Mouse (Mus musculus): ENCODE results near the gene Zfp316. TPM values are rescaled to one million over a fixed set of nuclear protein-coding genes. Genes with fewer than 3 reads are reported as not detected.

Zfp316 gene
- 0.11 TPM for polyA plus RNA-seq (2017; shearing (Covaris generic))

DNA sequence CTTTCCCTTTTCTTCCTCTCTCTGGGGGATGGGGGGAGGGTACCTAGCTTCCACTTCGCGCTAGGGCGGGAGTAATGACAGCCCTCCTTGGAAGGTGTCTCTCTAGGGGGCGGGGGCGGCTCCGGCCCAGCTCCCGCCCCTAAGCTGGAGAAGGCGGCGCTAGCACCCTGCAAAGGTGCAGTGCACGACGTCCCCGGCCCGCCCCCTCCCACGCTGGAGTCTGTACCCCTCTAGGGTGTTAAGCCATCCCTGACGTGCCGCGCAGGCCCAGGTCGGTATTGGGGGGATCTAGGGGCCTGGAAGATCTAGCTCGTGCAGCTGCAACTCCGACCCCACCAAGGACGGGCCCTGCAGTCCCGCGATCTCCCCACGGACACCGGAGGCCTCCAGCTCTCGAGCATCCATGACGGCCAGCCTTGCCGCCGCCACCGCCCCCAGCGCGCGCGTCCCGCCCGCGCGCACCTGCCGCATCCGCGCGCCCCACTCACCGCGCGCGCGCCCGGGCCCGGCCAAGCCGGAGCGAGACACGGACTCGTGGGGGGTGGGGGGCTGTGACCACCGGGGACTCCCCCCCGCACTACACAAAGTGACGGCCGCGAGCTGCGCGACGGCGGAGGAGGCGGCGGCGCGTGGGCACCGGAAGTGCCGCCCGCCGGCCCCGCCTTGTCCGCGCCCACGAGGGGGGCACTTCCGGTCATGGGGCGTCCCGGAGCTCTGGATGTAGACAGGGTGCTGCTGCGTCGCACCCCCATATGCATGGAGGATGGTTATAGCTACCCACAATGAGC is at the start of gene Zfp316:
Zfp316 (minus strand) TSS at position 660 of the 788 bp plus-strand sequence.

DNA sequence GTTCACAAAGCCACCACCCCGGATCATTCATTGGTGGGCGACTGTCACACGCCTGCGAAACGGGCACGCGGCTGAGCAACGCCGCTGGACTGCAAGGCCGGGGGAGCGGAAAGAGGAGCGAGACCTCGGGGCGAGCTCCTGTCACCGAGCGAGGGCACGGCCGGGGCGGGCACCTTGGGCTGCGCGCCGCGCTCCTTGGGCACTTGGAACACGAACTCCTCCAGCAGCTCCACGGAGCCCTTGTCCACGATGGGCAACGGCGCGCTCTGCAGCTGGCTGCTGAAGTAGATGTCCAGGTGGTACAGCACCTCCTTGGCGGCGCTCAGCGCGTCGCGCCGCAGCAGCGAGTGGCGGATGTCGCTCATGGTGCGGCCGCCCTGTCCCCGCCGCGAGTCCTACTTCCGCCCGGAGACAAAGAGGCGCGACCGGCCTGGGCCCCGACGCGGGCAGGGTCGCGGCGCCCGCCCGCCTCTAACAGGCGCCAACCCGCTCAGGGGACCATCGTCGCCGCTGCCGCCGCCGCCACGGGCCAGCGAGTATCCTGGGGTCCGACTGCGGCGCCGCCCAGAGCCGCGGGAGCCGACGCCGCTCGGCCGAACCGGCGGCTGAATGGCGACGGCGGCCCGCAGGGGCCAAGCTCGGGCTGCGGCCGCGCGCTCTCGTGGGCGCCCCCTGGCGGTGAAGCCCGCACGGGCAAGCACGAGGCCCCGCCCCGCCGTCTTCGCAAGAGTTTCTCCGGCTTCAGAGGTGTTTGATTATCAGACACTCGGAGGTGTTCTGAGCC is 45.1 kb upstream of the Zfp316 start, which contains the start of gene E130309D02Rik:
E130309D02Rik (minus strand) TSS at position 631 of the 784 bp plus-strand sequence.

DNA sequence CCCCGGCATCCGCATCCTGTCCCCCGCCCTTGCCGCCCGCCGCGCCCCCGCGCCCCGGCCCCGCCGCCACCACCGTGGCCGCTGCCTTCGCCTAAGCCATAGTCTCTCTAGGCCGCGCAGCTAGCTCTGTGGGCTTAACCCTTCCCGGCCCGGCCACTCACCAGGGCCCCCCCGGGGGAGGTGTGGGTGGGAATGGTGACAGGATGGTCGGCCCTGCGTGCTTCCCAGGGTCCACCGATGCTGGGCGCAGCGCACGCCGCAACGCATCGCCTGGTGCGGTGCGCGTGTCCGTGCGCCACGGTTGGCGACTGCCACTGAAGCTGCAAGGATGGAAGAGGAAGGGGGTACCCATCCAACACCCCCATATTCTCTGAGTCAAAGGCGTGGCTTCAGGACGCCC is 23.6 kb upstream of the Zfp316 start, which contains the start of gene Zfp853:
Zfp853 (minus strand) TSS at position 220 of the 400 bp plus-strand sequence.

DNA sequence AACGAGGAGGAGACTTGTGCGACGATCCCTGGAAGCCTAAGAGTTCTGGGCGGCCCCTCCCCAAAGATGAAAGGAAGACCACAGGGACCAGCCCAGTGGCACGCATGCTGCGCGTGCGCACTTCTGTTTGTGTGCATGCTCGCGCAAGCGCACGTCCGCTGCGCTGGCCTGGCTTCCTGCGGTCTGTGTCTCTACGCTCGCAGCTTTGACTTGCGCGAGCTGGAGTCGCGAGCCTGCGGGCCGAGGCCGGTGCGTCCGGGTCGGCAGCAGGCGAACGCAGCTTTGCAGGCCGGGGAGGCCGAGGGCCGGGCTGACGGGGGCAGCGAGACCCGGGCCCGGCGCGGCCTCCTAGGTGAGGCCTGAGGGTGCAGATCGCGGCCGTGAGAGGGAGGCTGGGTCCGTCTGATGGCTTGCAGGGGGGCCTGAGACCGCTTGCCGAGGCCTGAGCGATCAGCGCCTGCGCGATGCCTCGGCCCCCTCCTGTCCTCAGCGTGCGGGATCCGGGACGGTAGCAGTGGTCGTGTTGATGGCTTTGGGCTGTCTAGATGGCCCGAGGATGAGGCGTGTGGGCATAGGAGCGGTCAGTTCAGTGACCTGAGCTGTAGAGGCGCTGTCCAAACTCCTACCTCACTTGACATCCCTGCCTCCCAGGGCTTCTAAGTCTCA is 34.7 kb downstream of the Zfp316 start, which contains the start of gene Zfp12:
Zfp12 (plus strand) TSS at position 136 of the 666 bp plus-strand sequence.

DNA sequence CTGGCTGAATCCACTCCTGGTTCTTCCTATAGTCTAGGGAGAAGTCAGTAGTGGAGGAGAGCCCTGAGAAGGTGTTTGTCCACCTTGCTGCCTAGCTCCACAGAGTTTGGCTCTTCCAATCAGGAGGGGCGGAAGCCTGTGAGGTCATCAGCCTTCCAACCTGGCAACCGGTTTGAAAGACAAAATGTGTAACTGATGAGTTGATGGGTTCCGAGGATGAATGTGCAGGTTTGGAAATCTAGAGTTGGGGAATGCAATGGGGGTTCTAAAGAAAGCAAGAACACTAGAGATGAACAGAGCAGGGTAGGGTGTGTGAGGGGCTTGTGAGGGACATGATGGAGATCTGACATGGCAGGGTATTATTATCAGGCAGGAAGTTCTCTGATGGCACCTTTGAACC is 43.0 kb downstream of the Zfp316 start, which contains the start of gene Spdye4a:
Spdye4a (minus strand) TSS at position 101 of the 400 bp plus-strand sequence.

Other genes starting within 250 kb of the Zfp316 start
- gene Rnf216, start 157.0 kb downstream of the Zfp316 start, polyA plus RNA-seq (2017; shearing (Covaris generic)), result 47.9 TPM
- gene Olfr718-ps1, start 122.4 kb downstream of the Zfp316 start, polyA plus RNA-seq (2017; shearing (Covaris generic)), result 0.10 TPM
- gene Rbak, start 89.2 kb downstream of the Zfp316 start, polyA plus RNA-seq (2017; shearing (Covaris generic)), result 18.4 TPM
- gene Spdye4b, start 89.0 kb downstream of the Zfp316 start, polyA plus RNA-seq (2017; shearing (Covaris generic)), result not detected
- not detected for gene Spdye4a, start 43.1 kb downstream of the Zfp316 start, polyA plus RNA-seq (2017; shearing (Covaris generic))
- gene Zfp12, start 34.9 kb downstream of the Zfp316 start, polyA plus RNA-seq (2017; shearing (Covaris generic)), result 7.7 TPM
- gene Zfp853, start 23.6 kb upstream of the Zfp316 start, polyA plus RNA-seq (2017; shearing (Covaris generic)), result not detected
- 4.3 TPM for gene E130309D02Rik, start 45.3 kb upstream of the Zfp316 start, polyA plus RNA-seq (2017; shearing (Covaris generic))
- gene Zdhhc4, start 59.2 kb upstream of the Zfp316 start, polyA plus RNA-seq (2017; shearing (Covaris generic)), result 118 TPM
- not detected for gene Grid2ip, start 87.3 kb upstream of the Zfp316 start, polyA plus RNA-seq (2017; shearing (Covaris generic))
- gene Kdelr2, start 133.8 kb upstream of the Zfp316 start, polyA plus RNA-seq (2017; shearing (Covaris generic)), result 26.5 TPM
- gene Daglb, start 194.6 kb upstream of the Zfp316 start, polyA plus RNA-seq (2017; shearing (Covaris generic)), result 14.8 TPM